Mouse (Mus musculus) lung, postnatal 0 days (tissue): ENCODE measurements at regions not wholly inside any gene's neighbourhood (a gene's known extent, or its start where the extent isn't known, plus 50 kb on each side); places are given as distances from the start of the nearest gene placed in this dataset.

ENCODE experiments used
- CTCF ChIP-seq: IDR thresholded peaks from 2 replicates; pipeline ENCODE4 v1.5.1; 2016; ENCODE audit warnings: antibody characterized with exemption, mild to moderate bottlenecking
- EP300 ChIP-seq: IDR thresholded peaks from 2 replicates; pipeline ENCODE4 v1.6.1; 2016; ENCODE audit warnings: antibody characterized with exemption, mild to moderate bottlenecking, control low read depth

DNA sequence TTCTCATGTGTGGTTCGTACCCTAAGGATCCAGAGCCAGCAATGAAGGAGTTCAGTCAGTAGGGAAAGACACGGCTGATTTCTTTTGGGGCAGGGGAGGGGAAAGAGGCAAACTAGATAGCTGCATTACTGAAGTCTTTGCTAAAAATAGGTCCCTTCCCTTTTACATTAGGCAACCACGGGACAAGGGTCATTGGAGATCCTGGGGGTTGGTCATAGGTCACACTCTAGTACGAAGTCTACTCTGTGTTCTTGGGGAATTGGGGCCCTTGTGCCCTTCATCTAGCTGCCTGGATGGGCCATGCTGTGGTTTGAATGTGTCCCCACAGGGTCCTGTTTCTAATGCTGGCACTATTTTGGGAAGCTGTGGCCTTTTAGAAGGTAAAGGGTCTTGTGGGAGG is 229.6 kb upstream of the 4931429L15Rik start:
- TF ChIP-seq CTCF (no peak), EP300 (no peak)
